Comparison of ENCODE assay signal across 15 mouse cellular contexts in genomic region chr8:117332229-117333010, GRCm38 (mm10).
DNase-seq lines count a peak whose midpoint lies in the region; ATAC-seq and TF ChIP-seq lines count a peak whose summit lies in the region.
"Had no signal": no experiment of that assay in that cellular context is flagged by ENCODE, and none has a peak within 500 bp of the region (broad histone marks: within the 10 kb centered on the region; RNA-seq: fewer than 3 reads in every experiment).

No protein-coding gene starts in this region.

- H3K4me2 ChIP-seq in liver, embryonic 12.5 days = no peak overlapping the region
- H3K4me2 ChIP-seq: hindbrain, embryonic 12.5 days; lung, embryonic 15.5 days had no signal

- no peak overlapping the region for H3K4me3 ChIP-seq in embryonic fibroblast, embryonic 13.5 days (ENCODE audit: insufficient read depth, low read length)
- H3K4me3 ChIP-seq in liver, embryonic 12.5 days = no peak overlapping the region
- no peak overlapping the region for H3K4me3 ChIP-seq in small intestine, adult 2 months (ENCODE audit: low read depth, low read length)
- H3K4me3 ChIP-seq: embryonic facial prominence, embryonic 10.5 days; hindbrain, embryonic 12.5 days; lung, embryonic 15.5 days had no signal

- peak overlapping the region; percentile 4; the same call in 1 of the 2 replicates for H3K27ac ChIP-seq in embryonic fibroblast, embryonic 13.5 days (ENCODE audit: insufficient read depth, low read length)
- H3K27ac ChIP-seq in liver, embryonic 12.5 days = peak overlapping the region; percentile 85
- H3K27ac ChIP-seq in small intestine, adult 2 months (ENCODE audit: insufficient read depth, low read depth, low read length) = peak overlapping the region; percentile 100
- H3K27ac ChIP-seq: hindbrain, embryonic 12.5 days; lung, embryonic 15.5 days had no signal

- H3K27me3 ChIP-seq in liver, embryonic 12.5 days (replicated peaks) = no peaks in the 10 kb centered on the region
- H3K27me3 ChIP-seq in small intestine, adult 2 months (ENCODE audit: control insufficient read depth, insufficient read depth, low read length) = no peaks in the 10 kb centered on the region
- H3K27me3 ChIP-seq: hindbrain, embryonic 12.5 days; lung, embryonic 15.5 days had no signal

- ATAC-seq in liver, embryonic 12.5 days = no peak
- ATAC-seq in activated CD4-positive, CD25-positive, alpha-beta regulatory T cell, adult 4 months = no peak
- ATAC-seq: forebrain, embryonic 14.5 days; midbrain, embryonic 16.5 days had no signal

- peak; percentile 59 for DNase-seq in left cerebral cortex, adult 11 months (ENCODE audit: low spot score)
- DNase-seq in left cerebral cortex, postnatal 10 days (ENCODE audit: extremely low spot score in 1 of 2, low spot score in 2 of 2) = no peak
- DNase-seq in testis, postnatal 10 days (ENCODE audit: low spot score) = no peak
- no peak for DNase-seq in gastrocnemius, adult 18-20 months (ENCODE audit: low spot score)
- DNase-seq: layer of hippocampus, adult 9-11 months; thymus, adult 2 months had no signal

- no peak overlapping the region for H3K9ac ChIP-seq in liver, embryonic 12.5 days
- H3K9ac ChIP-seq: hindbrain, embryonic 12.5 days; lung, embryonic 15.5 days had no signal

- WGBS in liver, embryonic 12.5 days (ENCODE audit: insufficient replicate concordance) = 72% methylated on average over 27 of the region's 27 CpGs
- 62% methylated on average over 27 of the region's 27 CpGs for whole genome bisulfite sequencing in small intestine, adult 2 months

- no peaks in the 10 kb centered on the region for H3K36me3 ChIP-seq in liver, embryonic 12.5 days
- H3K36me3 ChIP-seq in small intestine, adult 2 months (ENCODE audit: control insufficient read depth, insufficient read depth, low read length) = no peaks in the 10 kb centered on the region
- H3K36me3 ChIP-seq: hindbrain, embryonic 12.5 days; lung, embryonic 15.5 days had no signal

- no peak for TF ChIP-seq POLR2A in embryonic fibroblast, embryonic 13.5 days (IDR thresholded peaks at IDR 0.05; ENCODE audit: low read depth, low read length)
- no peak for TF ChIP-seq POLR2A in small intestine, adult 2 months (IDR thresholded peaks at IDR 0.05; ENCODE audit: low read depth, low read length)

- no peak for TF ChIP-seq CTCF in embryonic fibroblast, embryonic 13.5 days (IDR thresholded peaks at IDR 0.05; ENCODE audit: borderline replicate concordance, insufficient read depth, low read length)
- TF ChIP-seq CTCF in small intestine, adult 2 months (IDR thresholded peaks at IDR 0.05; ENCODE audit: extremely low read depth, insufficient read length, insufficient replicate concordance, low read depth, low read length) = no peak

- peaks cover 29% of the 10 kb centered on the region for H3K4me1 ChIP-seq in embryonic fibroblast, embryonic 13.5 days (ENCODE audit: control insufficient read depth, insufficient read depth, low read length)
- peaks cover 87% of the 10 kb centered on the region for H3K4me1 ChIP-seq in liver, embryonic 12.5 days
- H3K4me1 ChIP-seq in small intestine, adult 2 months (ENCODE audit: control insufficient read depth, insufficient read depth, insufficient read length, low read length) = peaks cover 51% of the 10 kb centered on the region

- H3K9me3 ChIP-seq in liver, embryonic 12.5 days (replicated peaks) = no peaks in the 10 kb centered on the region
- H3K9me3 ChIP-seq: embryonic facial prominence, embryonic 10.5 days; hindbrain, embryonic 12.5 days; lung, embryonic 15.5 days had no signal

- intact Hi-C loops in left cerebral cortex, postnatal 10 days (cut with DNase I) = no loop called here

Comparison
In these comparisons a context has a peak if more than half of its experiments do, and no peak if none do; other contexts are left out.
1. H3K27ac ChIP-seq: peak in every context shown above with its lines; median percentile 100 in small intestine, adult 2 months; 85 in liver, embryonic 12.5 days; 4 in embryonic fibroblast, embryonic 13.5 days.